Mouse (Mus musculus) forebrain, embryonic 10.5 days (tissue): ENCODE measurements around the gene Gamt. TPM values are rescaled to one million over a fixed set of nuclear protein-coding genes. Genes with fewer than 3 reads are reported as not detected.

Source experiments
- DNase-seq: peaks from one replicate; pipeline ENCODE4 v3.0.0-alpha.2; 2017; ENCODE audit warnings: low spot score; ENCODE audit errors: extremely low spot score
- H3K27ac ChIP-seq: fragments of 300-500 bp; sonication (generic); 2 replicates; pipeline ENCODE4 v1.5.1; 2016; ENCODE audit warnings: mild to moderate bottlenecking
- H3K27me3 ChIP-seq: fragments of 300-500 bp; sonication (generic); 2 replicates; pipeline ENCODE4 v1.6.1; 2016; ENCODE audit warnings: mild to moderate bottlenecking; ENCODE audit not compliant: poor library complexity, severe bottlenecking
- H3K36me3 ChIP-seq: fragments of 300-500 bp; sonication (generic); replicated peaks from 2 replicates; pipeline ENCODE4 v1.6.1; 2016; ENCODE audit warnings: mild to moderate bottlenecking, moderate library complexity
- H3K4me1 ChIP-seq: fragments of 300-500 bp; sonication (generic); 2 replicates; pipeline ENCODE4 v1.6.1; 2016
- H3K4me3 ChIP-seq: fragments of 300-500 bp; sonication (generic); 2 replicates; pipeline ENCODE4 v1.5.1; 2016; ENCODE audit warnings: mild to moderate bottlenecking, moderate library complexity
- H3K9me3 ChIP-seq: fragments of 300-500 bp; sonication (generic); 2 replicates; pipeline ENCODE4 v1.6.1; 2016; ENCODE audit warnings: mild to moderate bottlenecking, moderate library complexity
- whole genome bisulfite sequencing: fragments of 180-500 bp; shearing (Covaris S2); methylation state at CpG from one replicate; pipeline ENCODE4 v1.1.7; 2016; 5-methylcytosine and 5-hydroxymethylcytosine counted together
- polyA plus RNA-seq: library from polyadenylated mRNA; unstranded; fragments of >200 nt; fragmentation: Nextera tagmentation; extraction: Ambion mirVana; gene quantifications from 2 replicates; pipeline ENCODE4 v1.2.1, GENCODE M21; 2016

Gamt gene
- polyA plus RNA-seq, 1 experiment from 2014 or later, result 18.3 TPM

DNA sequence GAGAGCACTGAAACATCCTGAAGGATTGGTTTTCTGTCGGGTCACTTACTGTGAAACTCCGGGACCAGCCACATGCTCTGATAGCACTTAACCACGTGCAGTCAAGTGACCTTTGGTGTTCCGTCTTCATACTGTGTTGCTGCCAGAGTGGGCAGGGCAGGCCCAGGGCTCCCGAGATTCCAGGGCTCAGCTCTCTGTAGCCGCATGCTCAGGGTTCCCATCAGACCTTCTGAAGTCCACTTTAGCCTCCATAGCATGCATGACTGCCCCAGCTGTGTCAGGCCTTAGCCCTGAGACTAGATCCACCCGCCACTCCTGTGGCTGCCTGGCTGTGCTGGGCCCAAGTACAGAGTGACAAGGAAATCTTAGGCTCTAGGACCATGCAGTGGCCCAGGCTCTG, 20.5 kb upstream of the Gamt start:
- Histone ChIP-seq H3K27ac (no peak overlapping the region), H3K27me3 (no peaks in the 10 kb centered on the region), H3K9me3 (no peaks in the 10 kb centered on the region), H3K36me3 (peaks cover 99% of the 10 kb centered on the region), H3K4me1 (no peaks in the 10 kb centered on the region), H3K4me3 (no peak overlapping the region)
- 90% methylated on average over 7 of the region's 7 CpGs for WGBS
- DNase-seq, result no peak

DNA sequence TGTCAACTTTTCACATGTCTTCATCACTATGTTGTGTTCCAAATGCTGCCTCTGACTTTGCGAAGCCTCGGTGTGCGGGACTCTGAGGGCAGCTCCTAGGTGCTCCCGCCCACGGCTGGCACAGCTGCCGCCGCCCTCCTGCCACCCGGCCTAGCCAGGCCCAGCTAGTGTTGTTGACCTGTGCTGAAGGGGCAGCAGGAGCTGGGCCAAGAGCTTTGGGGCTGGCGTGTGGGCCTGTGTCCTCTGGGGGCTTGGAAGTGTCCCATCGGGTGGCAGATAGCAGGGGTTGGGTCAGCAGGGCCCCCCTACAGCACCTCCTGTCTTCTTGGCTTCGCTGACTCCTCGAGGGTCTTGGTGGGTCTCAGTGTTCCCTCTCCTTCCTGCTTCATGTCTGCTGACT, 18.5 kb upstream of the Gamt start:
- DNase-seq, result no peak
- Histone ChIP-seq H3K9me3 (no peaks in the 10 kb centered on the region), H3K36me3 (peaks cover 99% of the 10 kb centered on the region), H3K4me1 (no peaks in the 10 kb centered on the region), H3K27me3 (no peaks in the 10 kb centered on the region), H3K27ac (no peak overlapping the region), H3K4me3 (no peak overlapping the region)
- WGBS, result 95% methylated on average over 12 of the region's 12 CpGs

DNA sequence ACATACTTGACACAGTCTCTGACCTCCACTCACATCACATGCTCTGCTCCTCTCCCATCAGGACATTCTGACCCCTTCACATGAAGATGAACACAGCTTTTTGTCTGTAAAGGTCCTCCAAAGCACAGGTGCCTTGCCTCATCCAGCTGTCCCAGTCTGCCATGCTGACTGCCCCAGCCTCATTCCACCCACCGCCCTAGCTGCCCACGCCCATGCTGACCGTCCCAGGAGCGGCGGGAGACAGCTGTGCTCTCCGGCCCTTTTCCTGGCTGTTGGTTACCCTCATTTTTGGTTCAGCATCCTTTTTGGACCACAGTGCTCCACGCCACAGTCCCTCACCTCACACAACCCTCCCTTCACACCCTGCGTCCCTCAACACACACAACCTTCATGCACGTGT, 17.6 kb upstream of the Gamt start:
- peaks cover 6% of the 10 kb centered on the region; the same call in 1 of the 2 replicates for H3K4me1 ChIP-seq
- DNase-seq, result no peak
- 96% methylated on average over 9 of the region's 9 CpGs for WGBS
- H3K27me3 ChIP-seq, result no peaks in the 10 kb centered on the region
- no peak overlapping the region for H3K27ac ChIP-seq
- H3K36me3 ChIP-seq, result peaks cover 99% of the 10 kb centered on the region
- no peaks in the 10 kb centered on the region for H3K9me3 ChIP-seq
- H3K4me3 ChIP-seq, result no peak overlapping the region

DNA sequence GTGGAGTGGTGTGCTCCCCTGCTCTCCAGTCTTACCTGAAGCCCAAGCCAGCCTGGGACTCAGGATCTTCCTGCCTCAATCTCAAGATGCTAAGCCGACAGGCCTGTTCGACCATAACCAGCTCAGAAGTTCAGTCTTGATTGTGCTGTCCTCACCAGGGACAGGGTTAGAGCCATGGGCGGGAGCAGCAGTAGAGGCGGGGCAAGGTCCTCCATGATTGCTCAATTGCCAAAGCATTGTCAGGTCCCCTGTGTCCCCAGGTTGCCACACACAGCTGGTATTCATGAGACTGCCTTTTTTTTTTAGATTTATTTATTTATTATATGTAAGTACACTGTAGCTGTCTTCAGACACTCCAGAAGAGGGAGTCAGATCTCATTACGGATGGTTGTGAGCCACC, 15.4 kb upstream of the Gamt start:
- Histone ChIP-seq H3K27me3 (no peaks in the 10 kb centered on the region), H3K9me3 (no peaks in the 10 kb centered on the region), H3K27ac (no peak overlapping the region), H3K4me3 (no peak overlapping the region), H3K36me3 (peaks cover 94% of the 10 kb centered on the region), H3K4me1 (peaks cover 18% of the 10 kb centered on the region)
- WGBS, result 84% methylated on average over 5 of the region's 5 CpGs
- DNase-seq, result no peak

- H3K4me3 ChIP-seq, result no peak overlapping the region
- DNase-seq, result no peak
- no peaks in the 10 kb centered on the region for H3K9me3 ChIP-seq
- no peaks in the 10 kb centered on the region for H3K27me3 ChIP-seq
- 92% methylated on average over 3 of the region's 3 CpGs for WGBS
- no peak overlapping the region for H3K27ac ChIP-seq
- H3K4me1 ChIP-seq, result peaks cover 35% of the 10 kb centered on the region
- peaks cover 95% of the 10 kb centered on the region for H3K36me3 ChIP-seq
Observed at GRCm38 (mm10) chr10:80273847-80274246, 13.0 kb upstream of the Gamt start.

GRCm38 (mm10) chr10:80271870-80272585, 11.2 kb upstream of the Gamt start:
- peaks cover 93% of the 10 kb centered on the region for H3K36me3 ChIP-seq
- WGBS, result 93% methylated on average over 8 of the region's 8 CpGs

GRCm38 (mm10) chr10:80271186-80271843, 10.5 kb upstream of the Gamt start:
- H3K4me1 ChIP-seq, result peaks cover 61% of the 10 kb centered on the region
- 0 out of 2 replicates have a peak overlapping the region, but pooled peaks have one; percentile 37 for H3K27ac ChIP-seq
- H3K9me3 ChIP-seq, result no peaks in the 10 kb centered on the region
- peak overlapping the region; percentile 10; the same call in 1 of the 2 replicates for H3K4me3 ChIP-seq
- H3K27me3 ChIP-seq, result no peaks in the 10 kb centered on the region
- no peak for DNase-seq
- peaks cover 93% of the 10 kb centered on the region for H3K36me3 ChIP-seq
- 94% methylated on average over 5 of the region's 5 CpGs for WGBS

More at GRCm38 (mm10) chr10:80271870-80272585, 11.2 kb upstream of the Gamt start:
- H3K4me1 ChIP-seq, result peaks cover 53% of the 10 kb centered on the region
- no peak for DNase-seq
- no peaks in the 10 kb centered on the region for H3K9me3 ChIP-seq
- H3K27me3 ChIP-seq, result no peaks in the 10 kb centered on the region
- H3K4me3 ChIP-seq, result no peak overlapping the region; the same call in 1 of the 2 replicates
- no peak overlapping the region for H3K27ac ChIP-seq

DNA sequence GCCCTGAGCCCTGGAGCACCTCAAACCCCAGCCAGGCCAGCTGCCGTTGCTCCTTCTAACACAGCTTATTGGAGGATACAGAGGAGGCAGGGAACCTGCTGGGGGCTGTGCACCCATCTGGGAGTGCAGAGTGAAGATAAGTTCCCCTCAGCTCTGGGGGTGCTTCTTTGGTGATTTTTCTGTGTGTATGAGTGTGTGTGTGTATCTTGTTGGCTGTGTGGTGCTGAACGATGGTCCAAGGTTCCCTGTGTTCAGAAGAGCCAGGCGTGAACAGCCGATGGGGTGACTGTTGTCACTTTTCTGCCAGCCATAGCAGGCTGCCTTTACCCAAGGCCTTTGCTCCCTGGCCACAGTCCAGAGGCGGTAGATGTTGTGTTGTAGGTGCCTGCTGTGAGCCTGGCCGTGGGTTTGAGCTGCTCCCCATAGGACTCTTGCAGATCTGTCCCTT, 9.9 kb upstream of the Gamt start:
- no peaks in the 10 kb centered on the region for H3K27me3 ChIP-seq
- no peaks in the 10 kb centered on the region for H3K9me3 ChIP-seq
- H3K27ac ChIP-seq, result 0 out of 2 replicates have a peak overlapping the region, but pooled peaks have one; percentile 8
- WGBS, result 84% methylated on average over 6 of the region's 6 CpGs
- peaks cover 89% of the 10 kb centered on the region for H3K36me3 ChIP-seq
- H3K4me3 ChIP-seq, result 0 out of 2 replicates have a peak overlapping the region, but pooled peaks have one; percentile 10
- DNase-seq, result no peak
- peaks cover 66% of the 10 kb centered on the region for H3K4me1 ChIP-seq

DNA sequence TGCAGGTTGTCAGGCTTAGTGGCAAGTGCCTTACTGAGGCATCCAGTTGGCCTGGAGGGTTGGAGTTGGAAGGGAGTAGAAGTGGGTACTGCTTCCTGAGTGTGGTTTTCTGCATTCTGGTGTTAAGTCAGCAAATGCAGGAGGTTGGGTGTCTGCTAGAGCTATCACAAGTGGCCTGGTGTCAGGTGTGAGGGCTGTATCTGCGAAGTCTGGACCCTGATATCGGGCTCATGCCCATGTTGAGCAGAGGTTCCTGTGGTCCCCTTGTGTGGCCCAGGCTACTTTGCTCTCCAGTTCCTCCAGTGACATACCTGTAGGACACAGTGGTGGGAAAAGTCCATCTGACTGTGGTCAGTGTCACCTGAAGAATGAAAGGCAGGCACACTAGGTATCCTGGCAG, 9.3 kb upstream of the Gamt start:
- H3K27ac ChIP-seq, result no peak overlapping the region
- no peaks in the 10 kb centered on the region for H3K9me3 ChIP-seq
- H3K4me1 ChIP-seq, result peaks cover 70% of the 10 kb centered on the region
- WGBS, result 96% methylated on average over 2 of the region's 2 CpGs
- peaks cover 82% of the 10 kb centered on the region for H3K36me3 ChIP-seq
- DNase-seq, result no peak
- no peak overlapping the region for H3K4me3 ChIP-seq
- H3K27me3 ChIP-seq, result no peaks in the 10 kb centered on the region

DNA sequence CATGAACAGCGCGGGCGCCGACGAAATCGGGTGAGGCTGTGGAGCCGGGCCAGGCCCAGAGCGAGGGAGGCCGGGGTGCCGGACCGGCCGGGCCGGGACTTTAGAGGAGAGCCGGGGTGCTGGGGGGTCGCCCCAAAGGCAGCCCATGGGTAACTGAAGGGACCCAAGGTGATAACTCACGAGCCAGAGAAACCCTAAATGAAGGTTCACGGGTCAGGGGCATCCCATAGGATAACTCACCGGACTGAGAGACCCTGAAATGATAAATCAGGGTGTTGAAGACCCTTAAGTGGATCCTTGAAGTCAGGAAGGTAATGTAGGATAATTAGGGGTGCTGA, 4.3 kb upstream of the Gamt start:
- Histone ChIP-seq H3K27ac (peak overlapping the region; percentile 98), H3K4me1 (peaks cover 71% of the 10 kb centered on the region), H3K9me3 (no peaks in the 10 kb centered on the region), H3K27me3 (no peaks in the 10 kb centered on the region), H3K36me3 (peaks cover 37% of the 10 kb centered on the region), H3K4me3 (peak overlapping the region; percentile 94)
- WGBS, result under 1% methylated on average over 18 of the region's 18 CpGs
- DNase-seq, result no peak

GRCm38 (mm10) chr10:80264341-80265148, 3.7 kb upstream of the Gamt start:
- Histone ChIP-seq H3K9me3 (no peaks in the 10 kb centered on the region), H3K36me3 (peaks cover 32% of the 10 kb centered on the region), H3K4me1 (peaks cover 74% of the 10 kb centered on the region), H3K27me3 (peaks cover 5% of the 10 kb centered on the region), H3K27ac (peak overlapping the region; percentile 98), H3K4me3 (peak overlapping the region; percentile 94)
- peak; percentile 95 for DNase-seq
- 2% methylated on average over 81 of the region's 81 CpGs for WGBS

GRCm38 (mm10) chr10:80262776-80263365, 2.1 kb upstream of the Gamt start:
- no peaks in the 10 kb centered on the region for H3K9me3 ChIP-seq
- H3K36me3 ChIP-seq, result peaks cover 33% of the 10 kb centered on the region
- peaks cover 12% of the 10 kb centered on the region for H3K27me3 ChIP-seq
- H3K27ac ChIP-seq, result no peak overlapping the region
- peaks cover 76% of the 10 kb centered on the region for H3K4me1 ChIP-seq
- WGBS, result 93% methylated on average over 10 of the region's 10 CpGs
- DNase-seq, result no peak
- peak overlapping the region; percentile 21; the same call in 1 of the 2 replicates for H3K4me3 ChIP-seq
